ENCODE assay signal across 20 mouse cellular contexts in genomic region chr9:104360389-104360788, GRCm38 (mm10). TPM values are rescaled to one million over a fixed set of nuclear protein-coding genes. Genes with fewer than 3 reads are reported as not detected.
DNase-seq lines count a peak whose midpoint lies in the region; ATAC-seq and TF ChIP-seq lines count a peak whose summit lies in the region.
"Had no signal": no experiment of that assay in that cellular context is flagged by ENCODE, and none has a peak within 500 bp of the region (broad histone marks: within the 10 kb centered on the region; RNA-seq: fewer than 3 reads in every experiment).

No protein-coding gene starts in this region.

- H3K9ac ChIP-seq in kidney, embryonic 16.5 days (replicated peaks; ENCODE audit: low read length) = no peak overlapping the region
- H3K9ac ChIP-seq: embryonic facial prominence, embryonic 13.5 days; forebrain, embryonic 13.5 days; heart, embryonic 15.5 days; hindbrain, embryonic 13.5 days had no signal

- no peak overlapping the region for H3K27ac ChIP-seq in kidney, adult 2 months (ENCODE audit: insufficient read depth, low read depth, low read length)
- H3K27ac ChIP-seq in kidney, embryonic 16.5 days (ENCODE audit: low read length) = no peak overlapping the region
- H3K27ac ChIP-seq in small intestine, adult 2 months (ENCODE audit: insufficient read depth, low read depth, low read length) = peak overlapping the region; percentile 83
- H3K27ac ChIP-seq: embryonic facial prominence, embryonic 13.5 days; forebrain, embryonic 13.5 days; heart, adult 2 months; heart, embryonic 15.5 days; hindbrain, embryonic 13.5 days; hindbrain, postnatal 0 days had no signal

- H3K4me3 ChIP-seq in kidney, adult 2 months (ENCODE audit: insufficient read depth, low read depth, low read length) = no peak overlapping the region
- H3K4me3 ChIP-seq in kidney, embryonic 16.5 days (ENCODE audit: low read length) = no peak overlapping the region
- no peak overlapping the region for H3K4me3 ChIP-seq in small intestine, adult 2 months (ENCODE audit: low read depth, low read length)
- H3K4me3 ChIP-seq: embryonic facial prominence, embryonic 13.5 days; forebrain, embryonic 13.5 days; heart, adult 2 months; heart, embryonic 15.5 days; hindbrain, embryonic 13.5 days had no signal

- H3K9me3 ChIP-seq in kidney, embryonic 16.5 days (ENCODE audit: low read length) = peaks cover 5% of the 10 kb centered on the region; the same call in 1 of the 2 replicates

- peak; percentile 35 for DNase-seq in heart, adult 11 months
- DNase-seq in heart, adult 18-20 months = no peak
- peak; percentile 25 for DNase-seq in kidney, adult 2 months
- peak; percentile 49 for DNase-seq in urinary bladder, postnatal 14 days (ENCODE audit: low spot score)
- no peak for DNase-seq in urinary bladder, postnatal 25 days (ENCODE audit: low spot score)
- DNase-seq: adrenal gland, postnatal 14 days; cerebellum, adult 2 months; cerebellum, postnatal 36 days; gastrocnemius, postnatal 36 days; heart, adult 2 months; heart, postnatal 14 days had no signal

- no peaks in the 10 kb centered on the region for H3K36me3 ChIP-seq in kidney, adult 2 months (ENCODE audit: control insufficient read depth, insufficient read depth, low read length)
- H3K36me3 ChIP-seq in kidney, embryonic 16.5 days (ENCODE audit: insufficient read depth, low read length) = no peaks in the 10 kb centered on the region
- H3K36me3 ChIP-seq in small intestine, adult 2 months (ENCODE audit: control insufficient read depth, insufficient read depth, low read length) = no peaks in the 10 kb centered on the region
- H3K36me3 ChIP-seq: embryonic facial prominence, embryonic 13.5 days; heart, embryonic 15.5 days; hindbrain, embryonic 13.5 days had no signal

- ATAC-seq in kidney, embryonic 16.5 days (ENCODE audit: low FRiP score, low TSS enrichment) = no peak
- ATAC-seq in activated CD4-positive, CD25-positive, alpha-beta regulatory T cell, adult 4 months = no peak
- ATAC-seq: forebrain, embryonic 13.5 days; hindbrain, postnatal 0 days had no signal

- TF ChIP-seq CTCF in kidney, adult 2 months (conservative IDR thresholded peaks at IDR 0.05; ENCODE audit: insufficient read depth, insufficient read length, low read depth, low read length) = no peak
- no peak for TF ChIP-seq CTCF in small intestine, adult 2 months (IDR thresholded peaks at IDR 0.05; ENCODE audit: extremely low read depth, insufficient read length, insufficient replicate concordance, low read depth, low read length)

- no peak for TF ChIP-seq POLR2A in kidney, adult 2 months (IDR thresholded peaks at IDR 0.05; ENCODE audit: low read depth, low read length)
- TF ChIP-seq POLR2A in small intestine, adult 2 months (IDR thresholded peaks at IDR 0.05; ENCODE audit: low read depth, low read length) = no peak

- no peaks in the 10 kb centered on the region for H3K27me3 ChIP-seq in kidney, adult 2 months (replicated peaks; ENCODE audit: control insufficient read depth, insufficient read depth, low read length)
- H3K27me3 ChIP-seq in kidney, embryonic 16.5 days (ENCODE audit: insufficient read depth, low read length) = no peaks in the 10 kb centered on the region
- H3K27me3 ChIP-seq in small intestine, adult 2 months (ENCODE audit: control insufficient read depth, insufficient read depth, low read length) = no peaks in the 10 kb centered on the region
- H3K27me3 ChIP-seq: embryonic facial prominence, embryonic 13.5 days; forebrain, embryonic 13.5 days; heart, embryonic 15.5 days; hindbrain, embryonic 13.5 days had no signal

- no peaks in the 10 kb centered on the region; the same call in 1 of the 2 replicates for H3K4me1 ChIP-seq in kidney, adult 2 months (ENCODE audit: control insufficient read depth, insufficient read depth, low read length)
- peaks cover 13% of the 10 kb centered on the region for H3K4me1 ChIP-seq in kidney, embryonic 16.5 days (ENCODE audit: insufficient read depth, low read length)
- H3K4me1 ChIP-seq in small intestine, adult 2 months (ENCODE audit: control insufficient read depth, insufficient read depth, insufficient read length, low read length) = peaks cover 15% of the 10 kb centered on the region
- H3K4me1 ChIP-seq: embryonic facial prominence, embryonic 13.5 days; heart, embryonic 15.5 days; hindbrain, embryonic 13.5 days had no signal

- H3K4me2 ChIP-seq in kidney, embryonic 16.5 days (replicated peaks; ENCODE audit: low read depth, low read length) = no peak overlapping the region
- H3K4me2 ChIP-seq: embryonic facial prominence, embryonic 13.5 days; forebrain, embryonic 13.5 days; heart, embryonic 11.5 days; heart, embryonic 15.5 days; hindbrain, embryonic 13.5 days had no signal

- WGBS in kidney, adult 2 months = 77% methylated on average over 4 of the region's 4 CpGs
- 75% methylated on average over 4 of the region's 4 CpGs for WGBS in kidney, embryonic 16.5 days
- 41% methylated on average over 4 of the region's 4 CpGs for WGBS in small intestine, adult 2 months

RNA-seq across cellular contexts. Expression of gene Acpp, which starts 22.8 kb away (rescaled TPM):
- under 1 TPM; 0.10 to 0.23 TPM for total RNA-seq in heart, adult 18-20 months (2021)
- polyA plus RNA-seq in kidney, adult 2 months (2012; rRNA removed) = 4.6 and 5.4 TPM in 2 replicates
- polyA plus RNA-seq in kidney, embryonic 16.5 days (2015; fragmentation: Nextera tagmentation; extraction: Ambion mirVana) = 1.9 and 2.0 TPM in 2 replicates
- 3.5 and 10.5 TPM in 2 replicates for polyA plus RNA-seq in small intestine, adult 2 months (2012; rRNA removed)
- polyA plus RNA-seq in activated CD4-positive, CD25-positive, alpha-beta regulatory T cell, adult 4 months (2017; shearing (Covaris generic)) = 1 to 10 TPM; 1.7 to 3.7 TPM

Comparison
In these comparisons a context has a peak if more than half of its experiments do, and no peak if none do; other contexts are left out.
1. DNase-seq: peak in heart, adult 11 months (single experiment), kidney, adult 2 months (single experiment) and urinary bladder, postnatal 14 days (single experiment); none in heart, adult 18-20 months (0 of 2) and urinary bladder, postnatal 25 days (single experiment).